Mouse (Mus musculus) liver, embryonic 13.5 days (tissue): ENCODE results near the gene Usp17la. TPM values are rescaled to one million over a fixed set of nuclear protein-coding genes. Genes with fewer than 3 reads are reported as not detected.

Experiments used
- polyA plus RNA-seq: library from polyadenylated mRNA; unstranded; fragments of >200 nt; fragmentation: Nextera tagmentation; extraction: Ambion mirVana; gene quantifications from 2 replicates; pipeline ENCODE4 v1.2.1, GENCODE M21; 2015

Usp17la gene
- polyA plus RNA-seq, 1 experiment from 2014 or later, result not detected

Other genes starting within 250 kb of the Usp17la start
- not detected in 2 replicates for gene Olfr656, start 243.1 kb upstream of the Usp17la start, polyA plus RNA-seq
- gene Olfr657, start 232.2 kb upstream of the Usp17la start, polyA plus RNA-seq, result not detected in 2 replicates
- gene Olfr658, start 209.7 kb upstream of the Usp17la start, polyA plus RNA-seq, result not detected in 2 replicates
- not detected in 2 replicates for gene Olfr659, start 190.3 kb upstream of the Usp17la start, polyA plus RNA-seq
- gene Olfr661, start 170.5 kb upstream of the Usp17la start, polyA plus RNA-seq, result not detected in 2 replicates
- not detected in 2 replicates for gene Usp17le, start 79.5 kb upstream of the Usp17la start, polyA plus RNA-seq
- gene Usp17lb, start 14.4 kb upstream of the Usp17la start, polyA plus RNA-seq, result not detected in 2 replicates
- not detected in 2 replicates for gene Olfr665, start 21.0 kb downstream of the Usp17la start, polyA plus RNA-seq
- not detected in 2 replicates for gene Olfr666, start 38.9 kb downstream of the Usp17la start, polyA plus RNA-seq
- gene Olfr667, start 64.5 kb downstream of the Usp17la start, polyA plus RNA-seq, result not detected in 2 replicates
- gene Olfr668, start 71.0 kb downstream of the Usp17la start, polyA plus RNA-seq, result not detected in 2 replicates
- not detected in 2 replicates for gene Olfr669, start 77.2 kb downstream of the Usp17la start, polyA plus RNA-seq
- gene Olfr670, start 105.6 kb downstream of the Usp17la start, polyA plus RNA-seq, result not detected in 2 replicates
- not detected in 2 replicates for gene Olfr671, start 122.1 kb downstream of the Usp17la start, polyA plus RNA-seq
- gene Olfr672, start 145.0 kb downstream of the Usp17la start, polyA plus RNA-seq, result not detected in 2 replicates
- gene Olfr675, start 171.5 kb downstream of the Usp17la start, polyA plus RNA-seq, result not detected in 2 replicates
- gene Olfr676, start 175.7 kb downstream of the Usp17la start, polyA plus RNA-seq, result not detected in 2 replicates
- not detected in 2 replicates for gene Olfr677, start 194.4 kb downstream of the Usp17la start, polyA plus RNA-seq
- gene Olfr678, start 207.5 kb downstream of the Usp17la start, polyA plus RNA-seq, result not detected in 2 replicates
- not detected in 2 replicates for gene Olfr679, start 224.2 kb downstream of the Usp17la start, polyA plus RNA-seq
- not detected in 2 replicates for gene Olfr680-ps1, start 235.8 kb downstream of the Usp17la start, polyA plus RNA-seq